Mouse (Mus musculus) adrenal gland, adult 8-10 months (tissue): ENCODE measurements around the gene Flot1. TPM values are rescaled to one million over a fixed set of nuclear protein-coding genes. Genes with fewer than 3 reads are reported as not detected.

Experiments used
- DNase-seq: peaks from one replicate; pipeline ENCODE4 v3.0.0; 2022
- microRNA-seq, 2 experiments: library from miRNA; unstranded; fragments of <30 nt; microRNA quantifications; one replicate each; pipeline ENCODE4 v1.2.0; 2022
- total RNA-seq, 4 experiments: library from RNA; stranded (reverse); gene quantifications; 2 replicates each; pipeline ENCODE4 v1.2.4; 2022

Flot1 gene
- total RNA-seq, 4 experiments from 2014 or later = 57.2 to 117 (median 94.8) TPM

- DNase-seq = no peak
Measured at GRCm38 (mm10) chr17:35868961-35869345, 45.9 kb downstream of the Flot1 start.

- peak; percentile 50 for DNase-seq
Measured at GRCm38 (mm10) chr17:35869346-35870067, 46.5 kb downstream of the Flot1 start.

GRCm38 (mm10) chr17:35870151-35870883 is 47.3 kb downstream of the Flot1 start:
- peak; percentile 76 for DNase-seq

- DNase-seq = no peak
Measured at GRCm38 (mm10) chr17:35870884-35871696, 48.1 kb downstream of the Flot1 start.

GRCm38 (mm10) chr17:35873774-35874519 is 50.9 kb downstream of the Flot1 start:
- DNase-seq = peak; percentile 77

- DNase-seq = no peak
Measured at GRCm38 (mm10) chr17:35874721-35875120, 51.7 kb downstream of the Flot1 start.

- peak; percentile 92 for DNase-seq
Measured at GRCm38 (mm10) chr17:35879245-35880057, 56.4 kb downstream of the Flot1 start, which contains the start of gene Dhx16. Gene Dhx16, plus strand, starts transcription at chr17:35879819.

Small RNA genes within 50 kb of the gene (microRNA-seq; reads per million reads assigned to microRNA genes)
- 0 to 0.18 reads per million in 2 experiments for gene Gm28033

Other genes starting within 250 kb of the Flot1 start
- gene Sfta2, start 221.7 kb upstream of the Flot1 start, total RNA-seq = not detected
- not detected for gene Gm9573, start 196.6 kb upstream of the Flot1 start, total RNA-seq
- not detected for gene Mucl3, start 179.5 kb upstream of the Flot1 start, total RNA-seq
- 10 to 100 TPM; 30.9 to 60.3 (median 45.3) TPM for gene Vars2, start 155.6 kb upstream of the Flot1 start, total RNA-seq
- gene Gtf2h4, start 149.5 kb upstream of the Flot1 start, total RNA-seq = 10 to 100 TPM; 23.5 to 30.6 (median 24.6) TPM
- 10 to 100 TPM; 40.1 to 81.5 (median 56.4) TPM for gene Ddr1, start 118.6 kb upstream of the Flot1 start, total RNA-seq
- gene Ier3, start 1.5 kb upstream of the Flot1 start, total RNA-seq = 10 to 100 TPM in 3 of 4 experiments, 1 to 10 TPM in 1; 8.3 to 19.3 (median 13.7) TPM
- 100 to 1,000 TPM; 141 to 168 (median 159) TPM for gene Tubb5, start 15.1 kb downstream of the Flot1 start, total RNA-seq
- gene Mdc1, start 18.3 kb downstream of the Flot1 start, total RNA-seq = 10 to 100 TPM; 20.9 to 28.2 (median 24.1) TPM
- 1 to 10 TPM; 2.5 to 5.4 (median 5.0) TPM for gene Nrm, start 38.1 kb downstream of the Flot1 start, total RNA-seq
- gene Ppp1r18, start 42.4 kb downstream of the Flot1 start, total RNA-seq = 10 to 100 TPM; 35.4 to 47.9 (median 40.0) TPM
- gene Dhx16, start 56.6 kb downstream of the Flot1 start, total RNA-seq = 10 to 100 TPM; 40.6 to 57.8 (median 52.0) TPM
- gene 2310061I04Rik, start 74.2 kb downstream of the Flot1 start, total RNA-seq = 10 to 100 TPM; 33.1 to 46.5 (median 40.3) TPM
- gene Atat1, start 86.8 kb downstream of the Flot1 start, total RNA-seq = 10 to 100 TPM; 34.8 to 61.0 (median 44.9) TPM
- gene Mrps18b, start 93.2 kb downstream of the Flot1 start, total RNA-seq = 100 to 1,000 TPM in 2 of 4 experiments, 10 to 100 TPM in 2; 81.7 to 102 (median 99.4) TPM
- gene Ppp1r10, start 93.2 kb downstream of the Flot1 start, total RNA-seq = 100 to 1,000 TPM in 1 of 4 experiments, 10 to 100 TPM in 3; 65.5 to 105 (median 89.6) TPM
- gene Abcf1, start 146.5 kb downstream of the Flot1 start, total RNA-seq = 100 to 1,000 TPM in 1 of 4 experiments, 10 to 100 TPM in 3; 87.1 to 104 (median 93.9) TPM
- gene Gnl1, start 156.6 kb downstream of the Flot1 start, total RNA-seq = 10 to 100 TPM; 52.4 to 65.5 (median 59.7) TPM
- 10 to 100 TPM; 19.0 to 38.5 (median 27.2) TPM for gene Prr3, start 157.0 kb downstream of the Flot1 start, total RNA-seq
- 1 to 10 TPM; 6.0 to 9.2 (median 6.9) TPM for gene H2-T24, start 197.3 kb downstream of the Flot1 start, total RNA-seq
- 100 to 1,000 TPM in 1 of 4 experiments, 10 to 100 TPM in 3; 65.8 to 110 (median 93.4) TPM for gene H2-T23, start 209.6 kb downstream of the Flot1 start, total RNA-seq
- 10 to 100 TPM; 33.8 to 65.4 (median 46.3) TPM for gene H2-T22, start 219.5 kb downstream of the Flot1 start, total RNA-seq
- under 1 TPM in 2 of 4 experiments, not detected in 2; 0.17 to 0.30 TPM for gene Gm6034, start 219.7 kb downstream of the Flot1 start, total RNA-seq
- 1 to 10 TPM; 5.8 to 7.9 (median 6.7) TPM for gene Gm11127, start 235.1 kb downstream of the Flot1 start, total RNA-seq